Mouse (Mus musculus) midbrain, embryonic 14.5 days (tissue): ENCODE measurements around the gene Slc6a18. TPM values are rescaled to one million over a fixed set of nuclear protein-coding genes. Genes with fewer than 3 reads are reported as not detected.

Source experiments
- polyA plus RNA-seq: library from polyadenylated mRNA; unstranded; fragments of >200 nt; fragmentation: Nextera tagmentation; extraction: Ambion mirVana; gene quantifications from 2 replicates; pipeline ENCODE4 v1.2.1, GENCODE M21; 2014

Gene Slc6a18
- polyA plus RNA-seq, 1 experiment from 2014 or later = not detected

Other genes starting within 250 kb of the Slc6a18 start
- 74.4 and 76.9 TPM in 2 replicates for gene Lpcat1, start 210.8 kb downstream of the Slc6a18 start, polyA plus RNA-seq
- 8.1 and 8.5 TPM in 2 replicates for gene Slc6a3, start 141.3 kb downstream of the Slc6a18 start, polyA plus RNA-seq
- 139 and 140 TPM in 2 replicates for gene Clptm1l, start 74.0 kb downstream of the Slc6a18 start, polyA plus RNA-seq
- gene Tert, start 51.1 kb downstream of the Slc6a18 start, polyA plus RNA-seq = 4.0 and 4.2 TPM in 2 replicates
- gene Slc6a19, start 26.8 kb upstream of the Slc6a18 start, polyA plus RNA-seq = 0.18 and 0.19 TPM in 2 replicates
- gene Slc12a7, start 55.1 kb upstream of the Slc6a18 start, polyA plus RNA-seq = 7.0 and 12.6 TPM in 2 replicates
- gene Nkd2, start 169.6 kb upstream of the Slc6a18 start, polyA plus RNA-seq = 11.1 and 12.6 TPM in 2 replicates